8 mouse cellular contexts compared by ENCODE assay signal in genomic region chr15:99333676-99334065, GRCm38 (mm10). TPM values are rescaled to one million over a fixed set of nuclear protein-coding genes. Genes with fewer than 3 reads are reported as not detected.
A peak's percentile ranks its signal among the peaks of the same experiment; 100 is the strongest.
DNase-seq lines count a peak whose midpoint lies in the region; ATAC-seq lines count a peak whose summit lies in the region.

No protein-coding gene starts in this region.

- H3K36me3 ChIP-seq in forebrain, embryonic 11.5 days (ENCODE audit: control insufficient read depth, insufficient read depth, low read length) = no peaks in the 10 kb centered on the region
- peaks cover 14% of the 10 kb centered on the region for H3K36me3 ChIP-seq in hindbrain, embryonic 14.5 days (replicated peaks; ENCODE audit: control insufficient read depth, insufficient read depth)
- H3K36me3 ChIP-seq in liver, embryonic 16.5 days (ENCODE audit: control insufficient read depth, insufficient read depth) = no peaks in the 10 kb centered on the region

- no peak overlapping the region for H3K4me2 ChIP-seq in forebrain, embryonic 11.5 days (ENCODE audit: low read depth, low read length, severe bottlenecking)
- H3K4me2 ChIP-seq in hindbrain, embryonic 14.5 days (replicated peaks) = no peak overlapping the region
- H3K4me2 ChIP-seq in liver, embryonic 16.5 days (ENCODE audit: low read depth, low read length) = no peak overlapping the region

- WGBS in forebrain, embryonic 11.5 days = 94% methylated on average over 3 of the region's 3 CpGs
- WGBS in hindbrain, embryonic 14.5 days = 84% methylated on average over 3 of the region's 3 CpGs
- 75% methylated on average over 3 of the region's 3 CpGs for WGBS in liver, embryonic 16.5 days (ENCODE audit: insufficient replicate concordance)

- H3K4me1 ChIP-seq in forebrain, embryonic 11.5 days (replicated peaks; ENCODE audit: control insufficient read depth, insufficient read depth, low read length) = no peaks in the 10 kb centered on the region
- no peaks in the 10 kb centered on the region; the same call in 1 of the 2 replicates for H3K4me1 ChIP-seq in hindbrain, embryonic 14.5 days (replicated peaks; ENCODE audit: control insufficient read depth, insufficient read depth, low read length)
- H3K4me1 ChIP-seq in liver, embryonic 16.5 days (ENCODE audit: control insufficient read depth, low read depth, low read length) = peaks cover 60% of the 10 kb centered on the region

- H3K9ac ChIP-seq in forebrain, embryonic 11.5 days (ENCODE audit: low read length) = no peak overlapping the region
- H3K9ac ChIP-seq in hindbrain, embryonic 14.5 days = no peak overlapping the region
- H3K9ac ChIP-seq in liver, embryonic 16.5 days (ENCODE audit: low read depth, low read length) = no peak overlapping the region; the same call in 1 of the 2 replicates

- DNase-seq in gastrocnemius, postnatal 25 days = peak; percentile 52
- no peak for DNase-seq in gastrocnemius, adult 18-20 months (ENCODE audit: low spot score)
- no peak for DNase-seq in forebrain, embryonic 11.5 days (ENCODE audit: low spot score)
- DNase-seq in hindbrain, embryonic 14.5 days (ENCODE audit: low spot score) = no peak
- DNase-seq in gastrocnemius, postnatal 36 days = no peak
- DNase-seq in natural killer cell, adult 2 months (ENCODE audit: low spot score in 2 of 2) = no peak
- no peak for DNase-seq in spleen, adult 18-20 months

- ATAC-seq in forebrain, embryonic 11.5 days (replicated peaks; ENCODE audit: low FRiP score) = no peak
- no peak for ATAC-seq in hindbrain, embryonic 14.5 days (ENCODE audit: low FRiP score)
- ATAC-seq in liver, embryonic 16.5 days (ENCODE audit: low read depth) = no peak

- intact Hi-C loops in gastrocnemius, postnatal 36 days (cut with DNase I) = no loop called here

- peak overlapping the region; percentile 14 for H3K27ac ChIP-seq in forebrain, embryonic 11.5 days (ENCODE audit: low read depth, low read length)
- H3K27ac ChIP-seq in hindbrain, embryonic 14.5 days = peak overlapping the region; percentile 56
- H3K27ac ChIP-seq in liver, embryonic 16.5 days (ENCODE audit: low read length) = peak overlapping the region; percentile 82

- H3K9me3 ChIP-seq in forebrain, embryonic 11.5 days (ENCODE audit: control insufficient read depth, low read length) = no peaks in the 10 kb centered on the region
- H3K9me3 ChIP-seq in hindbrain, embryonic 14.5 days (ENCODE audit: control insufficient read depth, low read length) = no peaks in the 10 kb centered on the region
- H3K9me3 ChIP-seq in liver, embryonic 16.5 days (replicated peaks; ENCODE audit: control insufficient read depth, low read length) = no peaks in the 10 kb centered on the region

- no peak overlapping the region for H3K4me3 ChIP-seq in forebrain, embryonic 11.5 days (ENCODE audit: low read depth, low read length)
- H3K4me3 ChIP-seq in hindbrain, embryonic 14.5 days (replicated peaks; ENCODE audit: low read length) = no peak overlapping the region
- no peak overlapping the region for H3K4me3 ChIP-seq in liver, embryonic 16.5 days (ENCODE audit: low read depth, low read length)

- H3K27me3 ChIP-seq in forebrain, embryonic 11.5 days (ENCODE audit: control insufficient read depth, insufficient read depth, low read length) = no peaks in the 10 kb centered on the region
- no peaks in the 10 kb centered on the region for H3K27me3 ChIP-seq in hindbrain, embryonic 14.5 days (ENCODE audit: control insufficient read depth, insufficient read depth, low read length)
- no peaks in the 10 kb centered on the region for H3K27me3 ChIP-seq in liver, embryonic 16.5 days (ENCODE audit: control insufficient read depth, insufficient read depth, low read depth, low read length)

RNA-seq across cellular contexts. Expression of gene Fmnl3, which starts 36.6 kb away (rescaled TPM):
- 1 to 10 TPM; 6.6 to 7.0 TPM for total RNA-seq in gastrocnemius, postnatal 25 days (2021)
- total RNA-seq in gastrocnemius, adult 18-20 months (2021) = 1 to 10 TPM; 4.2 to 7.7 TPM
- polyA plus RNA-seq in forebrain, embryonic 11.5 days (2014; fragmentation: Nextera tagmentation; extraction: Ambion mirVana) = 14.3 and 17.0 TPM in 2 replicates
- 9.0 and 9.2 TPM in 2 replicates for polyA plus RNA-seq in hindbrain, embryonic 14.5 days (2014; fragmentation: Nextera tagmentation; extraction: Ambion mirVana)
- polyA plus RNA-seq in liver, embryonic 16.5 days (2015; fragmentation: Nextera tagmentation; extraction: Ambion mirVana) = 2.9 and 3.0 TPM in 2 replicates
- total RNA-seq in gastrocnemius, postnatal 36 days (2021) = 1 to 10 TPM; 6.6 to 7.0 TPM

RNA-seq across cellular contexts. Expression of gene Fam186b, which starts 38.0 kb away (rescaled TPM):
- not detected for total RNA-seq in gastrocnemius, postnatal 25 days (2021)
- total RNA-seq in gastrocnemius, adult 18-20 months (2021) = not detected
- 0.15 and 0.36 TPM in 2 replicates for polyA plus RNA-seq in forebrain, embryonic 11.5 days (2014; fragmentation: Nextera tagmentation; extraction: Ambion mirVana)
- polyA plus RNA-seq in hindbrain, embryonic 14.5 days (2014; fragmentation: Nextera tagmentation; extraction: Ambion mirVana) = 0.39 and 0.81 TPM in 2 replicates
- polyA plus RNA-seq in liver, embryonic 16.5 days (2015; fragmentation: Nextera tagmentation; extraction: Ambion mirVana) = 0.04 TPM in 1 of 2 replicates, not detected in the other
- total RNA-seq in gastrocnemius, postnatal 36 days (2021) = not detected

RNA-seq across cellular contexts. Expression of gene Prpf40b, which starts 38.8 kb away (rescaled TPM):
- 10 to 100 TPM; 20.0 to 20.7 TPM for total RNA-seq in gastrocnemius, postnatal 25 days (2021)
- 10 to 100 TPM; 21.9 to 25.4 TPM for total RNA-seq in gastrocnemius, adult 18-20 months (2021)
- 62.4 and 69.0 TPM in 2 replicates for polyA plus RNA-seq in forebrain, embryonic 11.5 days (2014; fragmentation: Nextera tagmentation; extraction: Ambion mirVana)
- 84.7 and 89.6 TPM in 2 replicates for polyA plus RNA-seq in hindbrain, embryonic 14.5 days (2014; fragmentation: Nextera tagmentation; extraction: Ambion mirVana)
- polyA plus RNA-seq in liver, embryonic 16.5 days (2015; fragmentation: Nextera tagmentation; extraction: Ambion mirVana) = 6.5 and 8.0 TPM in 2 replicates
- 10 to 100 TPM; 21.0 to 23.0 TPM for total RNA-seq in gastrocnemius, postnatal 36 days (2021)

RNA-seq across cellular contexts. Expression of gene Tmbim6, which starts 59.0 kb away (rescaled TPM):
- total RNA-seq in gastrocnemius, postnatal 25 days (2021) = 100 to 1,000 TPM; 153 to 164 TPM
- 100 to 1,000 TPM; 197 to 208 TPM for total RNA-seq in gastrocnemius, adult 18-20 months (2021)
- polyA plus RNA-seq in forebrain, embryonic 11.5 days (2014; fragmentation: Nextera tagmentation; extraction: Ambion mirVana) = 229 and 267 TPM in 2 replicates
- 262 and 272 TPM in 2 replicates for polyA plus RNA-seq in hindbrain, embryonic 14.5 days (2014; fragmentation: Nextera tagmentation; extraction: Ambion mirVana)
- polyA plus RNA-seq in liver, embryonic 16.5 days (2015; fragmentation: Nextera tagmentation; extraction: Ambion mirVana) = 309 and 359 TPM in 2 replicates
- total RNA-seq in gastrocnemius, postnatal 36 days (2021) = 100 to 1,000 TPM; 165 to 172 TPM

Comparison
In these comparisons a context has a peak if more than half of its experiments do, and no peak if none do; other contexts are left out.
1. H3K27ac ChIP-seq: peak in every context shown above with its lines; median percentile 82 in liver, embryonic 16.5 days; 56 in hindbrain, embryonic 14.5 days; 14 in forebrain, embryonic 11.5 days.